Mouse (Mus musculus): ENCODE measurements around the gene Itpr1.

Itpr1 gene

DNA sequence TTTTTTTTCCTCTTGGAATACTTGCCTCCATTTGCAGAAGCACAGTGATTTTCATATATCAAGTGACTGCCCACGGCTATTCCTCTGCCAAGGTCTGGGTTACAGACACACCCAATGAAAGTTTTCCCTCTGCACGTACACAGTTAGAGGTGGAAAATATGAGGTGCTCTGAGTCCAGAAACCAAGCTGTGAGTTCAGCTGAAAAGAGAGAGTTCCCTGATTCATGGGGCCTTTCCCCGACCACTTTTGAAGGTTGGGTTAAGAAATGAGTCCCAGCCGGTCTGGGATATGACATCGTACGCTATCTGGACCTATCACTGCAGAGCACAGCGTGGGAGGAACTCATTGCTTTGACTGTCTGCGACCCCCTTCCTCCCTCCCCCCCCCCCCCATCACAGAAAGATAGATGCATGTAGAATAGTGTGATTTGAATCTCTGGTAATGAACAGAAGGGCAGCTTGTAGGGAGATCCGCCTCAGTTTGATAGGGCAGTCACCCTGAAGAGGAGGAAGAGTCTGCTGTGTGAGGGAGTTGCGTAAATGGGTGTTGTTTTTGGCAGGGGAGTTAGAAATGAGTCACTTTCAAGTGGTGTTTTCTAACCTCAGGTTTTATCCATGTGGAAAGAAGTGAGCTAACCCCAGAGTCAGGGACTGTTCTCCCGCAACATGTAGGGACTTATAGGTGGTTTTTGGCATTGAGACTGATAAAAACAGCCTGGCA is 235.3 kb downstream of the Itpr1 start:
- no peak for DNase-seq

DNA sequence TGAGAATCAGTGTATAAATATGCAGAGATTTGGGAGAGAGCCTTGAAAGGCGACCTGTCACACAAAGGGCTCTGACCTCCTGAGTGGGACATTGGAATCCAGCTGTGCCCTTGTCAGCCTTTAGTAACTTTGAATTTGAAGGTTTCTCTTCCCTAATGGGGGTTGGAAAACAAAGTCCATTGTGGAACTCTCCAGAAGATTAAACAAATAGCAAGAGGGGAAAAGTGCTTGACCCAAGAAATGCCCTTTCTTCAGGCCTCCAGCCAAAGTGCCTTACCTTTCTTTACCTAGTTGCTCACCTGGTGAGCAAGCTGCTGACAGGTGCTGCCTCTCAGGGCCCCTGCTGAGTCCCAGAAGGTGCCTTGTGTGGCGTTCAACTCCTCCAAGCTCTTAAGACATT is 236.0 kb downstream of the Itpr1 start:
- no peak for DNase-seq

DNA sequence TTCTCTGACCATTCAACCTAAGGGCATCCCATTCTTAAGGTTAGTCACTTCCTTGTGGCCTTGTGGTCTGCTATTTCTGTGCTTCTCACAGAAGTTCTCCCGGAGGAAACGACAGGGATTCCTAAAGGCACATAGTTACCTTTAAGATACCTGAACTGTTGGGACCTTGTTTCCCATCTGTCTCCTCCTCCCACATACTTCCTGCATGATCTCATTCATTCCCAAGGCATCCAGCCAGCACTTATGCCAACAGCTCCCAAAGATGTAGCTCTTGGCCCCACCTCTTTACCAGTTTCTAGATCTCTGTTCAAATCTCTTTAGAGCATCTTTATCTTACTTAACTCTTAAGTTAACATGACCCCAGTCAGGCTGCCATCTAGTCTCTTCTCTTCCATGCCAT is 238.6 kb downstream of the Itpr1 start:
- DNase-seq, result no peak

DNA sequence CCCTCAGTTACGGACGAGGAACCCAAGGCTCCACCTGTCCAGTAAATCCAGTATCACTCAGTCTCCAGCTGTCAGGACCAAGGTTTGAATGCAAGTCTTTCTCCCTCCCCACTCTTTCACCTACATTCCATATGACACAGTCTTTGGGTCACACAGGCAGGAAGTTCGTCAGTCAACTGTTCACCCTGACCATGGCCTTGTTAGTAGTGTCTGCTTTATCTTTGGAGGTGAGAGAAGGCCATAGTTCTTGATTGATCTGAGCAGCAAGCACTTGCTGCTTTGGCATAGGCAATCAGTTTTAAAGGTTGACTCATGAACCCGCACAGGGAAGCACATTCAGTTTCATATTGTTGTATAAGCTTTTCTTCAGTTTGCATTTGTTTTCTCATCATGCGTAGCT is 240.7 kb downstream of the Itpr1 start:
- no peak for DNase-seq

DNA sequence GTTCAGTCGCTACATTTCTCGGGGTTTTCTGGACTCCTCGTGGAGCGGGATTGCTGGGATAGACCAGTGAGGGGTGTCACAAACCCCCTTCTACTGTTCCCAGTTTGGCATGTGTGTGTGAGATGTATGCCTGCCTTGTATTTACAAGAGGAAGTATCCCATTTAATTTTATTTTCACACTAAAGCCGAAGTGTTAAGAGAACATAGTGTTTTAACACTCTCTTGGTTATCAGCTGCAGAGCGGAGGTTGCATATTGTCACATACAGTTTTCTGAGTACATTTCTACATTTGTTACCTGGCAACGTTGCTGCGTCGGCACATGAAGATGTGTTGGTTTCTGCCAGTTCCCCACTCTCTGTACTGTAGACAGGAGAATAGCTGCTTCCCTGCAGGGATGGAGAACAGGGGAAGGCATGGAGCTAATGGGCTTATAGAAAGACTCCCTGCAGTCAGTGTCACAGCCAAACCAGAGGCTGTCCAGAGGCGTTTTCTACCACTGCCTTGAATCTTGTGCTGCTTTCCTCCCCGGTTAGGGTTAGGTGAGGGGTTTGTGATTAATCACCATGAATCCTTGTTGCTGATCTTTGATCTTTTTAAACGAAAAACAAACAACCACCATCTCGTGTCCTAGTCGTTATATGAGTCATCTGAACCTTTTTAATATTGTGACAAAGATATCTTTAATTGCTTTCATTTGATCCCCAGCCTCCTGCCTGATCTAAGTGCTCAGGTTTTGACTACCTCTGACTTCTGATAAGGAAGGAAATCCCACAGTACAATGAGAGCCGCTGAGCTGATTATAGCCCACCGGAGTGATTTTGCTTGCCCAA is 241.4 kb downstream of the Itpr1 start:
- DNase-seq, result no peak

DNA sequence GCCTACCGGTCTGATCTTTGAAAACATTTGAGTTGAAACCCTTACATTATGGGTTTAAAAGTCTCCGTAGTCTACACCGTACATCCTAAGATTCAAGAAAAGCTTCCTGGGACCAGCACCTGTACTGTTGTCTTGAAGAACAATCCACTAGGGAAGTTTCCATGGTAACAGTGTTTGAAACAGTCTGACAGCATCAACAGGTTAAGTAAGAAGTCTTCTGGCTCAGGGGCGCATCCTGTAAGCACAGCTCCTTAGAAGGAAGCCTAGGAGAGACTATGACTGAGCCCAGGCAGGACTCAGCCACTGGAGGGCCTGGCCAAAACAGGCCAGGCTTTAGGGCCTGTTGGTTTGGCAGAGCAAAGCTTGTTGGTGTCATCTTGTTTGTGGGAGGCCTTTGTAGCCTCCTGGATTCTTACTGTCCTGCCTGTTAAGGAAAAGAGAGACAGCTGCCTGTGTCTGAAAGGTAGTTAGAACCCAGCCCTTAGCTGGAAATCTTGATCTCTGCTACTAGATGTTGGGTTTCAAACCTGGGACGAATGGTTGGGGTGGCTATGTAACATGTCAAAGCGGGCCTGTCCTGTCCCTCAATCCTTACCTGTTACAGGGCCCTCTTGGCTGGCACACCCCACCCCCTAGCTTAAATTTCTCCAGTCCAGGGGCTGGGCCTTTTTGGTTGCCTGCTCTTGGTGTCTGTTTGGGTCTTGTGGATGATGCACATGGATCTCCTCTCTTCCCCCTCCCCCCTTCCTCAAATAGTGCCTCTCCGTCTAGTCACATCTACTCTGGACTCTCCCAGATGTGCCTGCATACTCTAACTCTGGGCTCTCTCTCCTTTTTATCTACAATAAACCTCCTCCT is 242.3 kb downstream of the Itpr1 start:
- no peak for DNase-seq

DNA sequence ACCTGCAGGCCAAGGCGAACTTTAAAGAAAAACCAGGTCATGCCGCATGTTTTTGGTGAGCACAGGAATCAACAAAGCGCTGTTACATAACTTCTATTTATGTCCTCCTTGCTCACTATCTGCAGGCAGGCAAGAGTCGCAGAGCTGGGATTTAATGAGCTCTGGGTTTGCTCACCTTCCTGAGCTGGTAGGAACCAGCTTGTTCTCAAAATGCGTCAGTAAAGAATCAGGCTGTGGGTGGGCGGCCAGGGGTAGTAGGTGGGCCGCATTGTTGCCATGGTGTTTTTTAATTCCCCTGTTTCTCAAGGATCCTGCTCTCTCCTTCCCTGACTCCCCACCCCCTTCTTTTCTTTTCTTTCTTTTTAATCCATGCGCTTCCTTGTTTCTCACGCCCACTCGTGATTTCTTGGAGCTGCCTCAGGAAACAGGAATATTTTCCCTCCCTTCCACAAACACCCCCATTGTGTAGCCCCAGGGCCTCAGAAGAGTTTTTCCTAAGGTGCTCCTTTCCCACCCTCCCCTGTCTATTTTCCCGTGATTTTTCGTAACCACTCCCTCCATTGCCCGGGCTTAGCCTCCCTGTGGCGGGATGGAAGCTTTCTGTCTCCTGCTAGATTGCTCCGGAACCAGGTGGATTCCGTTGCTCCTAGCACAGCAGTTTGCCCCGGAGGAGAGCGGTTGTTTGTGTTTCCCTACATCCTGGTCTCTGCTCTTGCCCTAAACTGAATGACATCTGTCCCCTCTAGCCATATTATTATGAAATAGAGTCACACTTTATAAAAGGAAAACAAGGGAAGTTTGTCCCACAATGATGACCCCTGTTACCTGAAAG is 243.6 kb downstream of the Itpr1 start:
- no peak for DNase-seq

DNA sequence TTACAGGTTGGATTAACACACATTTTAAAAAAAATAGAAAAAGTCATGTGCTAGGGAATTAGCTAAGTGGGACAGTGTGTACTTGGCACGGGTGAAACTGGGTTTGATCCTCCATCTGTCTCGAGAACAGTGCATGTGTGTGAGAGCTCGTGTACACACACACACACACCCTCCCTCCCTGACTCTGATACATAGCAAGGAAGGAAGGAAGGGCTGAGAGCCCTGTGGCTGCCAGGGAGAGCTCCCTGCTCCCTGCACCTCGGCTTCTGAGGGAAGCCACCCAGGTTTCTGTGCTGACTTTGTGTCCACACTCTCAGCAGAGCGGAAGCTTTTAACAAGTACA is 244.1 kb downstream of the Itpr1 start:
- no peak for DNase-seq

DNA sequence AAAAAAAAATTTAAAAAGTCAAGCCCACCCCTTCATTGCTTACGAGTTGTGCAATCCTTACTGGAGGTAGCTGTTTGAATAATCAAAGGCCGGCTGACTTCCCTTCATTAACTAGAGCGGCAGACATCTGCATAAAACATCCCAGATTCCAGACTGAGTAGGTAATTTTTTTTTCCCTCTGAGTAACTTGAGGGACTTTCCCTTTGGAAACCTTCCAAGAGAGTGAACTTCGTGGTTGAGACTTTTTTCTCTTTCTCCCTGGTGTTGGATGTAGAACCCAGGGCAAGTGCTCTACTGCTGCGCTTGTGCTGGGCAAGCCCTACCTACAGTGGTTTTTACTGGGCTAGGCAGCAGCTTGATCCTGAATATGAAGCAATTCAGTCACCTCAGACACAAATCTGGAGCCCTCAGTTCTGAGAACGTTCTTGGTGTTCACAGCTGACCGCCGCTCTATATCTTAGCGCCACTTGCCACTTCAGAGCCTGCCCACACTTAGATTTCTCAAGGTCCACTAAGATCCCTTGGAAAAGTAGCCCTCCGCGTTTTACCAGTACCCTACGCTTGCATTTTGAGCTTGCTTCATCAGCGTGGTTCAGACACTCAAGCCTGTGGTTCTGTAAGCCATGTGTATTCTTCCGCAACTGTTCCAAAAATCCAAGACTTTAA is 244.8 kb downstream of the Itpr1 start:
- no peak for DNase-seq

DNA sequence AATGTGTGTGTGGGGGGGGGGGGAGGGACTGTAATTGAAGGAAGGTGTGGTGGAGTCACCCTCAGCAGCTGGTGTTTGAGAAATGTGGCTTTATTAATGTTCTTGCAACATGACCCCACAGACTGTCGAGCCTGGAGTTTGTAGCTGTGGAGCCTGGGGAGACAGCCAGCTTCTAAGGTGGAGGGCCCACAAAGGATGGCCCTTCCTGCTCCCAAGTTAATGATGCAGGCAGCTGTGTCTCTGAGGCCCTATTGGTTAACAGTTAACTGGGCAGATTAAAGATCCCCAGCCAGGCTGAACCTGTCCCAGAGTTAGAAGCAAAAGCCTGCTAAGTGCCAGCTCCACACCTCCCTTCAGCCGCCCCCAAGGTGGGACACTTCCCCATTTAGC is 245.3 kb downstream of the Itpr1 start:
- no peak for DNase-seq

DNA sequence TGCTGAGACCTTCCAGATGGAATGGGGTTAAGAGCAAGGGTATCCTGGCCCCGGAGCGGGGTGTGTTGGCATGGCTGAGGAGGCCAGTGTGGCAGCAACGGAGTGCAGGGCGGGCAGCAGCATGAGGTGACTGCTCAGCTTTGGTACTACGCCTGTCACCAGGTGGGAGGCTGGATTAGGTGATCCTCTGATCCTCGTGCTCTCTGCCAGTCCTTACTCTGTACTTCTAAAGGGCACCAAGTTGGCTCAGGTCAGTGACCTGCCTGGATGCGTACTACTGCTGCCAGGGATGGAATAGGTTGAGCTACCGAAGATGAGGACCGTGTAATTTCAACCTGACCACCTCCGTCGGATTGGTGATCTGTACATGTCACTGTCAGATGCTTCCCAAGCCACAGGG is 245.9 kb downstream of the Itpr1 start:
- no peak for DNase-seq

DNA sequence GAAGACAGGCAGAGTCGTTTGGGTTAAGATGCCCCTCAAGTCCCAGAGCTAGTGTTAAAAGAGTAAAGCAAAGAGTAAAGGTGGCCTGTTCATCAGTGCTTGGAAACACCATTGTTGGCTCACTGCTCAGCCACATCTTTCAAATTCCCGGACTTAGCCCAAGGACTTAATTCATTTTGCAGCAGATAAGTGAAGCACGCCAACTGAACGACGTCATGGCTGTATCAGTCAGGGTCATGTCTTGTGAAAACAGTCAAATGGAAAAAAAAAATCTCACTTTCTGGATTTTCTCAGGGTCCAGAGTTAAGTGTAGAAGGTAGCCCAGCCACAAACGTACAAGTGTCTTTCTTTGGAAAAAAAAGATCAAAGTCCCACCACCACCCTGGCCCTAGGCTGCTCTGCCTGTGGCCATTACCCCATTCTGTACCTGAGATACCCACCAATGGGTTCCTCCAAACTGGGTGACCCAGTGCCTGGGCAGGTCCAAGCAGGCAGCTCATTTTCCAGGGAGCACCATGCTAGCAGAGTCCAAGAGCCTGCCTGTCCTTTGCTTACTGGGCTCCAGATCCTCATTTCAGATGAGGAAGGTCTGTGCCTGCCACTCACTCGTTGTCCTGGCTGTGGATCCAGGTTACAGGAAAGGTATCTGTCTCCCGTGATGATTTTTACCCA is 251.5 kb downstream of the Itpr1 start:
- no peak for DNase-seq

DNA sequence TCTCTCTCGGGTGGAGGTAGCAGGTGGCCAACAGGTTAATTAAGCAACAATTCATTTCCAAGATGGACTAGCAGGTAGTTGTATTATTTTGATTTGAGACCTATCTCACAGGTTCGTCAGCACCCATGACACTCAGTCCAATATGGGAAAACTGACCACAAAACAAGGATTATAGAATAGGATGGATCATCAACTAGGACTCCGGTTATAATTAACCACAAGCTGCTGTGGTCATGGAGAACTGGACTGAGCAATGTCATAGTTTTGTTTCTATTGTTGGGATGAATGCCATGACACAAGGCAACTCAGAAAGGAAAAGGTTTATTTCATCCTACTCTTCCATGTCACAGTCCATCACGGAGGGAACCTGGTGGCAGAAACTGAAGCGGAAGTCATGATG is 252.3 kb downstream of the Itpr1 start:
- DNase-seq, result no peak

DNA sequence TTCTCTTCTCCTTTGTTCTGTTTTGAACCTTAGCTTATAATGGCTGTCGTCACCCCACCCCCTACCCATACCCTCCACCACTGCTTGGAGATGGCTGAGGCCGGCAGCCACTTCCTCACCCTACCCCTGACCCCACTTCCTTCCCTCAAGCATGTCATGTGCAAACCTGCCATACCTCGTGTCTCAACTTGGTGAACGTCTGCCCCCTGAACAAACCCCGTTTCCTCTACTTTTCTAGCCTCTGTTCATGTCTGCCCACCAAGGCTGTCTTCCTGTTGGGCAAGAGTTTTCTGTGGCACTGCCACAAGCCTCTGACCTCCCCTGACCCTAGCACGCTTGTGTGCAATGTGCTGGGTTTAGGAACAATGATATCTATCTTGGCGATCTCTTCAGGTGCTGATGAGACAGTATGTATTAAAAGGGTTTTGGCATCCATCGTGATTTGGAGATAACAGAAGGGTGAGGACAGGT is 253.2 kb downstream of the Itpr1 start:
- peak; percentile 24 to 32 for DNase-seq

DNA sequence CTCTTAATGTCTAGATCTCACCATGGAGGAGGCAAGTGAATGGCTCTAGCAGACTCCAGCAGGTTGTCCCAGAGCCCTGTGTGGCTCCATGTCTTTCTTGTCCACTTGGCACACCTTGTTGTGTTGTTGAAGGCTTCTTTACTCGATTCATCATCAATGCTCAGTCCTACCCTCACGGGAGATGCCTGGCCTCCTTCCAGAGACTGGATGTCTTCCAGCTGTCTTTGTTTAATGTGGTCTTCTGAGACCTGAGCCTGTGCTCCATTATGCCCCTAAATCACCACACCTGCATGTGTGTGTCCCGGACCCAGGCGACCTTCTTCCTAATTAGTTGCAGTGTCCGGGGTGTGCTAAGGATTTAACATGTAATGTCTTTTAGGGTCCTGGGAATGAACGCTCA is 254.7 kb downstream of the Itpr1 start:
- DNase-seq, result no peak

DNA sequence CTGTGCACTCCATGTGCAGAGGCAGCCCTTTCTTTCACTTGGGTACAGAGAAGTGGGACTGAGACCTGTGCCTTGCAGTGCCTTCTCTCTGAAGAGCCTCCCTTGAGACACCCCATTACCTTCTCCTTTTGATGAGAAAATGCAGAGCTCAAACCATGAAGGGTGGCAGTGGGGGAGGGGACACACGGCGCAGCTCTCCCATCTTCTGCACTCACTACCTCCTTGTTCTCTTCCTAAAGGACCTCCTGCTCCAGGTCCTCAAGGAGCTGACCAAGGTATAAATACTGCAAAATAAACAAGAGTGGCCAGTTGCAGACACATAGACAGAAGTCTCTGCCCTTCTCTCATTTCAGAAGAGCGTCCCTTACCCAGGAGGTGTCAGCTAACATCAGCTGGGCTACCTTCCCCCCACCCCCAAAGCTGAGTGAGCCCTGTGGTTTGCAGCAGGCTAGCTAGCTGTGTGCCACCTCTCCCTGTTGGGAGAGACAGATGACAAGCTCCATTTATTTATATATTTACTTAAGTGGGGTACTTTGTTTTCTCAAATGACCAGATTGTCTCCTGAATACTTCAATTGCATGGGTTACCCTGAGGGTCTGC is 255.4 kb downstream of the Itpr1 start:
- peak; percentile 13 to 36 for DNase-seq

DNA sequence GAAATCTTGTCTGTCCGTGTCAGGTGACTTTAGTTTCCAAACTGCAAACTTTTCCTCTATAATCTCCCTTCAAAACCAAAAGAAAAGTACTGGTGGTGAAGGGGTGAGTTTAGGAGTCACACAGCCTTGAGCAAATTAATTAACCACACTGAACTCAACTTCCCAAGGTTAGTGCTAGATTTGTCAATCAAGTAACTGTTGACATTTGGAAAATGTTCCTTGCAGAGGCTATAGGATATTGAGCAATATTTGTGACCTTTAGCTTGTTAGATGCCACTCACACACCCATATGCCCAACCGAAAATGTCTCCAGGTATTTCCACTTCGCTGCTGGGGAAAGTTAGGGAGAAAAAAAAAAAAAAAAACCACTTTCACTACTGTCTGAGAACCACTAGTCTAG is 259.0 kb downstream of the Itpr1 start:
- DNase-seq, result no peak

DNA sequence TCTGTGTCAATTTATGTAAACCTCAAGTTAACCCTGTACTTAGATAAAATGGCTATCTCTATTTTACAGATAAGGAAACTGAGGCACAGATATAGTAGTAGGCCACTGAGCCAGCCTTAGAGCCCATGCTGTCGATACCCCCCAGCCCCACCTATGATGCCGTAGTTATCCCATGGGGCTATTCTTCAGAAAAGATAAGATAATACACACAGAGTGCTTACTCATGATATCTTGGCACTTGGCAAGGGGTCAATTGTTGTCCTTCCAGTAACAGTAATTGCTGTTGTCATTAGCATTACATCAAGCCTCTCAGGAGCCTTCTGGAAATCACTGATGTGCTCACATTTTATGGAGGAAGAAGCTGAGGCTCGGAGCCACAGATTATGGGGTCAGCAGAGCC is 259.9 kb downstream of the Itpr1 start:
- DNase-seq, result no peak

DNA sequence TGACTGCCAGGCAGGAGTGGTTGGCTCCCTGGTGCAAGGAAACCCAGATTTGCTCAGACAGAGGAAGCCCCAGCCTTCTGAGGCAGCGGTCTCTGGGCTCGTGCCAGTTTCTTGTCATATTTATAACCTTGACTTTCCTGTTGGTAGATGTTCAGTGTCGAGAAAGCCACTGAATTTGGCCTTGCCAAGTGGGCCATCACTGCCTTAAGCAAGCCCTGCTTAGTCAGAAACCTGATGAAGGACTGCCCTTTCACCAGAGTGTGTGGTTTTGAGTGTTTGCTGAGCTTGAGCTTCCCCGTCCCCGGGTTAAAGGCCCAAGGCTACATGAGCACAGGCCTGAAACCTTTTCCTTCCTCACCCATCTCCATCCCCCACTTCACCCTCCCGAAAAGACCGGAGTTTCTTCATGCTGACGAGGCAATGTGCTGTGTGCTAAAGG is 263.9 kb downstream of the Itpr1 start:
- peak; percentile 14 to 23 for DNase-seq

DNA sequence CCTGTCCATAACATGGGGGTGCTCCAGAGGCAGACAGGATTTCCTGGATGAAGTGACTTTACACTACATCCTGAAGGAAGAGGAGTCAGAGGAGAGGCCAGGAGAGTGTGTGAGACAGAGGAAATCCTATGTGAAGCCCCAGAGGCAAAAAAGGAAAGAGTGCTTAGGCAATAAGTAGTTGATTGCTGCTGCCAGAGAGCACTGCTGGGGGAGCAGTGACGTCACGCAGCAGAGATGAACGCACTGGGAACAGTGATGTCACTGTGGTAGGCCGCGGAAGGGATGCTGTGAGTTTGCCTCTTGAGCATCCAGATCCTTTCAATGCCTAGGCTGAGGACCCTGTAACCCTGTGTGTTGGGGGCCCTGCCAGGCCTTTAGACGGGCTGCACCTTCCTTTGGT is 264.7 kb downstream of the Itpr1 start:
- no peak for DNase-seq

DNA sequence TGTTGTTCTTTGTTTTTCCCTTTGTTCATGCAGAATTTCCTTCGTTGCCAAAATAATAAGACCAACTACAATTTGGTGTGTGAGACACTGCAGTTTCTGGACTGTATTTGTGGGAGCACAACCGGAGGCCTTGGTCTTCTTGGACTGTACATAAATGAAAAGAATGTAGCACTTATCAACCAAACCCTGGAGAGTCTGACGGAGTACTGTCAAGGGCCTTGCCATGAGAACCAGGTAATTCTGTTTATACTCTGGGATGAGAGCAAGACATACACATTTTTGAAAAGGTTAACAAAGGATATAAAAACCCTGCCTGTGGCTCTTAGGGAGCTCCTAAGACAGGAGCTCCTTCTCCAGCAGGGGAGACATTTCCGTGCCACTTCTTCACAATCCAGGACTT is 268.3 kb downstream of the Itpr1 start:
- DNase-seq, result no peak
